Comparison of ENCODE assay signal across 20 mouse cellular contexts in the genomic region with DNA sequence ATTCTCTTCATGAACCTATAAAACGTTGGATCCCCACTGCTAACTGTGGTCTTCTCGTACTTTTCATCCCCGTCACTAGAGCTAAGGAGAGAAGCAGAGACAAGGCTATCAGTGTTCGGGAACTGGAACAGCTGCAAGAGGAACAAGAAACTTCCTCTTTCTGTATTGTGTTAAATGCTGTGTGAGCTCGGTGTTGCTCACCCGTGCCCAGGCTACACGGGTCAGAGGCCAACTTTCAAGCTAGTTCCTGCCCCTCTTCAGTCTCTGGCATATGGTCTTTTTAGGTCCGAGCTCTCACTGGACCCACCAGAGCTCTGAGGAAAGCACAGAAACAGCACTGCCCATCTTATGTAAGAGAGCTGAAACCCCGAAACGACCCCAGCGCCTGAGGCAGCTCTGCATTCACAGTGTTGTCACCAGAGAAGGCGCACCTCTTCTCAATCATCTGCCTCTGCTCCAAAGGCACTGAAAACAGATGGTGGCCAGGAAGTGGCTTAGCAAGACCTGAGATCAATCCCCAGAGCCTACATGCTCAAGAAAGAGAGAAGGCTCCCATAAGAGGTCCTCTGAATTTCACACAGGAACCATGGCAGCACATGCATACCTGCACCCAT. TPM values are rescaled to one million over a fixed set of nuclear protein-coding genes. Genes with fewer than 3 reads are reported as not detected.
DNase-seq lines count a peak whose midpoint lies in the region; ATAC-seq and TF ChIP-seq lines count a peak whose summit lies in the region.
"Had no signal": no experiment of that assay in that cellular context is flagged by ENCODE, and none has a peak within 500 bp of the region (broad histone marks: within the 10 kb centered on the region; RNA-seq: fewer than 3 reads in every experiment).

No protein-coding gene starts in this region.

- peaks cover 79% of the 10 kb centered on the region for H3K36me3 ChIP-seq in liver, embryonic 12.5 days
- peaks cover 57 to 74% of the 10 kb centered on the region in 2 experiments for H3K36me3 ChIP-seq in CH12.LX (replicated peaks in 1 of 2; ENCODE audit: control insufficient read depth in 1 of 2, insufficient read depth in 1 of 2, low read length in 1 of 2)

- TF ChIP-seq CTCF in CH12.LX (conservative IDR thresholded peaks at IDR 0.05 in 1 of 2, IDR thresholded peaks at IDR 0.05 in 1 of 2; ENCODE audit: low read depth in 2 of 2, low read length in 2 of 2) = no peak

- H3K9me3 ChIP-seq in liver, embryonic 12.5 days (replicated peaks) = no peaks in the 10 kb centered on the region
- no peaks in the 10 kb centered on the region for H3K9me3 ChIP-seq in CH12.LX (replicated peaks; ENCODE audit: low read length)
- H3K9me3 ChIP-seq: embryonic facial prominence, embryonic 15.5 days; heart, embryonic 12.5 days; stomach, embryonic 15.5 days had no signal

- no peak for TF ChIP-seq POLR2A in CH12.LX (IDR thresholded peaks at IDR 0.05; ENCODE audit: low read depth, low read length)

- no peak overlapping the region for H3K9ac ChIP-seq in liver, embryonic 12.5 days
- H3K9ac ChIP-seq in CH12.LX (ENCODE audit: insufficient read depth, low read depth) = no peak overlapping the region
- H3K9ac ChIP-seq: embryonic facial prominence, embryonic 15.5 days; heart, embryonic 12.5 days; stomach, embryonic 15.5 days had no signal

- ATAC-seq in liver, embryonic 12.5 days = no peak
- ATAC-seq in common myeloid progenitor, adult 5-6 weeks (replicated peaks; ENCODE audit: low read depth, poor library complexity, severe bottlenecking) = peak; percentile 88
- ATAC-seq in monocyte, adult 5-6 weeks (replicated peaks; ENCODE audit: insufficient number of reproducible peaks, low FRiP score, low TSS enrichment, poor library complexity, severe bottlenecking) = peak; percentile 75
- ATAC-seq: hindbrain, embryonic 16.5 days had no signal

- TF ChIP-seq RAD21 in CH12.LX (IDR thresholded peaks at IDR 0.05; ENCODE audit: low read depth, low read length) = no peak

- in situ Hi-C loops in CH12.LX (cut with MboI; ENCODE audit: low pct_ligation_motif_present, low pct_unique_long_range_greater_than_20kb, low sequenced_read_pairs) = no loop called here

- no peak overlapping the region for H3K4me2 ChIP-seq in liver, embryonic 12.5 days
- H3K4me2 ChIP-seq in CH12.LX (ENCODE audit: insufficient read depth, low read depth, poor library complexity, severe bottlenecking) = no peak overlapping the region
- H3K4me2 ChIP-seq: embryonic facial prominence, embryonic 15.5 days; heart, embryonic 12.5 days; stomach, embryonic 15.5 days had no signal

- H3K4me3 ChIP-seq in liver, embryonic 12.5 days = no peak overlapping the region
- no peak overlapping the region for H3K4me3 ChIP-seq in CH12.LX (replicated peaks in 1 of 3; ENCODE audit: low read depth in 2 of 3, low read length in 2 of 3, poor library complexity in 1 of 3)
- H3K4me3 ChIP-seq: embryonic facial prominence, embryonic 15.5 days; heart, embryonic 12.5 days; stomach, embryonic 15.5 days had no signal

- dilution Hi-C loops in CH12.LX (cut with MboI; ENCODE audit: extremely low pct_ligation_motif_present, extremely low pct_unique_long_range_greater_than_20kb, low sequenced_read_pairs) = no loop called here

- DNase-seq in liver (no peak), CH12.LX (ENCODE audit: extremely low read depth) (peak; percentile 43)
- no peak for DNase-seq in retina, postnatal 1 day
- DNase-seq in kidney, postnatal 10 days = no peak
- no peak for DNase-seq in embryo, embryonic 11 days
- DNase-seq: adrenal gland, adult 8-10 months; cerebellum, adult 9-11 months; gastrocnemius, postnatal 36 days; heart, postnatal 36 days; kidney, adult 18-20 months; kidney, postnatal 14 days; layer of hippocampus, adult 9-11 months; lung, adult 2 months had no signal

- H3K27me3 ChIP-seq in liver, embryonic 12.5 days (replicated peaks) = no peaks in the 10 kb centered on the region
- H3K27me3 ChIP-seq in CH12.LX (replicated peaks) = no peaks in the 10 kb centered on the region
- H3K27me3 ChIP-seq: embryonic facial prominence, embryonic 15.5 days; heart, embryonic 12.5 days; stomach, embryonic 15.5 days had no signal

- H3K27ac ChIP-seq in liver, embryonic 12.5 days = peak overlapping the region; percentile 33; the same call in 1 of the 2 replicates
- 0 out of 2 replicates have a peak overlapping the region, but pooled peaks have one; percentile 10 for H3K27ac ChIP-seq in CH12.LX (ENCODE audit: insufficient read depth, low read depth)
- H3K27ac ChIP-seq: embryonic facial prominence, embryonic 15.5 days; stomach, embryonic 15.5 days had no signal

- no peaks in the 10 kb centered on the region for H3K79me2 ChIP-seq in CH12.LX (replicated peaks; ENCODE audit: control insufficient read depth, extremely low read depth, insufficient read depth, poor library complexity, severe bottlenecking)

- no peak for TF ChIP-seq EP300 in CH12.LX (IDR thresholded peaks at IDR 0.05; ENCODE audit: low read length)

- 48% methylated on average over 12 of the region's 12 CpGs for WGBS in liver, embryonic 12.5 days (ENCODE audit: insufficient replicate concordance)

- H3K4me1 ChIP-seq in liver, embryonic 12.5 days = no peaks in the 10 kb centered on the region
- peaks cover 0 to 20% of the 10 kb centered on the region in 2 experiments; a peak in 2 of 4 replicates for H3K4me1 ChIP-seq in CH12.LX (ENCODE audit: control insufficient read depth in 1 of 2, insufficient read depth in 2 of 2)
- H3K4me1 ChIP-seq: embryonic facial prominence, embryonic 15.5 days; heart, embryonic 12.5 days; stomach, embryonic 15.5 days had no signal

TF ChIP-seq in CH12.LX, 34 proteins besides CTCF, POLR2A, EP300 and RAD21:
- no peak for TF ChIP-seq ELF1 (IDR thresholded peaks at IDR 0.05; ENCODE audit: low read depth, low read length)
- no peak for TF ChIP-seq ZC3H11A (IDR thresholded peaks at IDR 0.05; ENCODE audit: low read depth, low read length)
- TF ChIP-seq ZMIZ1 (IDR thresholded peaks at IDR 0.05; ENCODE audit: low read depth, low read length) = no peak
- no peak for TF ChIP-seq JUND (conservative IDR thresholded peaks at IDR 0.05; ENCODE audit: low read depth, low read length)
- no peak for TF ChIP-seq GABPA (IDR thresholded peaks at IDR 0.05; ENCODE audit: insufficient replicate concordance, low read depth, low read length)
- no peak for TF ChIP-seq IRF4 (IDR thresholded peaks at IDR 0.05; ENCODE audit: low read depth, low read length)
- no peak for TF ChIP-seq JUN (IDR thresholded peaks at IDR 0.05; ENCODE audit: insufficient read depth, low read depth, low read length)
- no peak for TF ChIP-seq SIN3A (IDR thresholded peaks at IDR 0.05; ENCODE audit: low read length)
- TF ChIP-seq ZNF384 (IDR thresholded peaks at IDR 0.05; ENCODE audit: low read depth, low read length) = no peak
- TF ChIP-seq SMC3 (IDR thresholded peaks at IDR 0.05; ENCODE audit: low read depth, low read length) = no peak
- TF ChIP-seq MAZ (IDR thresholded peaks at IDR 0.05; ENCODE audit: low read depth, low read length) = no peak
- TF ChIP-seq KAT2A (IDR thresholded peaks at IDR 0.05; ENCODE audit: insufficient replicate concordance, low read length) = no peak
- no peak for TF ChIP-seq E2F4 (IDR thresholded peaks at IDR 0.05; ENCODE audit: insufficient replicate concordance, low read depth, low read length)
- no peak for TF ChIP-seq TCF12 (IDR thresholded peaks at IDR 0.05; ENCODE audit: low read depth, low read length)
- no peak for TF ChIP-seq MAX (IDR thresholded peaks at IDR 0.05; ENCODE audit: low read length)
- TF ChIP-seq POLR2AphosphoS2 (IDR thresholded peaks at IDR 0.05; ENCODE audit: low read depth, low read length) = no peak
TF ChIP-seq in CH12.LX: peak in this region for 0.

RNA-seq across cellular contexts. Expression of a gene that starts 7.0 kb away (rescaled TPM):
- polyA plus RNA-seq in liver, embryonic 12.5 days (2016; fragmentation: Nextera tagmentation; extraction: Ambion mirVana) = 39.1 and 39.2 TPM in 2 replicates
- total RNA-seq in CH12.LX (2012; rRNA removed) (41.4 and 51.6 TPM in 2 replicates), CH12.LX (2014; rRNA removed) (39.5 and 41.2 TPM in 2 replicates)
- 27.9 and 30.1 TPM in 2 replicates for polyA plus RNA-seq in CH12.LX (2012; ENCODE audit: insufficient read length, low read depth)
- total RNA-seq in common myeloid progenitor, adult 5-6 weeks (2017) = 40.1 and 55.1 TPM in 2 replicates
- 22.9 to 36.0 TPM (median 31.0 TPM) in 3 replicates for total RNA-seq in monocyte, adult 5-6 weeks (2017)

RNA-seq across cellular contexts. Expression of a gene that starts 20.1 kb away (rescaled TPM):
- 165 and 174 TPM in 2 replicates for polyA plus RNA-seq in liver, embryonic 12.5 days (2016; fragmentation: Nextera tagmentation; extraction: Ambion mirVana)
- total RNA-seq in CH12.LX (2012; rRNA removed) (161 and 180 TPM in 2 replicates), CH12.LX (2014; rRNA removed) (341 and 373 TPM in 2 replicates)
- 180 and 202 TPM in 2 replicates for polyA plus RNA-seq in CH12.LX (2012; ENCODE audit: insufficient read length, low read depth)
- total RNA-seq in common myeloid progenitor, adult 5-6 weeks (2017) = 182 and 188 TPM in 2 replicates
- 107 to 120 TPM (median 115 TPM) in 3 replicates for total RNA-seq in monocyte, adult 5-6 weeks (2017)

RNA-seq across cellular contexts. Expression of a gene that starts 40.7 kb away (rescaled TPM):
- polyA plus RNA-seq in liver, embryonic 12.5 days (2016; fragmentation: Nextera tagmentation; extraction: Ambion mirVana) = 207 and 222 TPM in 2 replicates
- total RNA-seq in CH12.LX (2012; rRNA removed) (243 and 332 TPM in 2 replicates), CH12.LX (2014; rRNA removed) (227 and 278 TPM in 2 replicates)
- polyA plus RNA-seq in CH12.LX (2012; ENCODE audit: insufficient read length, low read depth) = 681 and 693 TPM in 2 replicates
- 250 and 350 TPM in 2 replicates for total RNA-seq in common myeloid progenitor, adult 5-6 weeks (2017)
- 219 to 290 TPM (median 277 TPM) in 3 replicates for total RNA-seq in monocyte, adult 5-6 weeks (2017)

RNA-seq across cellular contexts. Expression of a gene that starts 56.4 kb away (rescaled TPM):
- 1.5 TPM in 2 replicates for polyA plus RNA-seq in liver, embryonic 12.5 days (2016; fragmentation: Nextera tagmentation; extraction: Ambion mirVana)
- total RNA-seq in CH12.LX (2012; rRNA removed) = not detected in 2 replicates
- not detected in 2 replicates for total RNA-seq in CH12.LX (2014; rRNA removed)
- not detected in 2 replicates for polyA plus RNA-seq in CH12.LX (2012; ENCODE audit: insufficient read length, low read depth)
- total RNA-seq in common myeloid progenitor, adult 5-6 weeks (2017) = not detected in 2 replicates
- total RNA-seq in monocyte, adult 5-6 weeks (2017) = not detected in 3 replicates
